Mouse (Mus musculus) forebrain, embryonic 13.5 days (tissue): Measurements from ENCODE around the gene Fkbp5. TPM values are rescaled to one million over a fixed set of nuclear protein-coding genes. Genes with fewer than 3 reads are reported as not detected.

ENCODE experiments used
- ATAC-seq: fragments of 200-750 bp; cut with Nextera tagmentation; 2 replicates; pipeline ENCODE4 v1.8.0; 2017
- H3K27ac ChIP-seq: fragments of 300-500 bp; sonication (generic); 2 replicates; pipeline ENCODE4 v1.5.1; 2015; ENCODE audit warnings: inconsistent platforms, mild to moderate bottlenecking, moderate library complexity
- H3K27me3 ChIP-seq: fragments of 300-500 bp; sonication (generic); 2 replicates; pipeline ENCODE4 v1.6.1; 2015; ENCODE audit warnings: mild to moderate bottlenecking, inconsistent platforms
- H3K36me3 ChIP-seq: fragments of 300-500 bp; sonication (generic); 2 replicates; pipeline ENCODE4 v1.6.1; 2015; ENCODE audit warnings: mild to moderate bottlenecking, inconsistent platforms; ENCODE audit not compliant: poor library complexity, severe bottlenecking
- H3K4me1 ChIP-seq: fragments of 300-500 bp; sonication (generic); 2 replicates; pipeline ENCODE4 v1.6.1; 2015; ENCODE audit warnings: inconsistent platforms
- H3K4me2 ChIP-seq: fragments of 300-500 bp; sonication (generic); 2 replicates; pipeline ENCODE4 v1.6.1; 2015; ENCODE audit warnings: inconsistent platforms, mild to moderate bottlenecking, moderate library complexity
- H3K4me3 ChIP-seq: fragments of 300-500 bp; sonication (generic); 2 replicates; pipeline ENCODE4 v1.5.1; 2015; ENCODE audit warnings: mild to moderate bottlenecking, inconsistent platforms
- H3K9ac ChIP-seq: fragments of 300-500 bp; sonication (generic); 2 replicates; pipeline ENCODE4 v1.6.1; 2015; ENCODE audit warnings: mild to moderate bottlenecking, inconsistent platforms
- H3K9me3 ChIP-seq: fragments of 300-500 bp; sonication (generic); replicated peaks from 2 replicates; pipeline ENCODE4 v1.6.1; 2016; ENCODE audit warnings: inconsistent platforms
- WGBS: fragments of 180-500 bp; shearing (Covaris S2); methylation state at CpG from one replicate; pipeline ENCODE4 v1.1.7; 2015; 5-methylcytosine and 5-hydroxymethylcytosine counted together
- polyA plus RNA-seq: library from polyadenylated mRNA; unstranded; fragments of >200 nt; fragmentation: Nextera tagmentation; extraction: Ambion mirVana; gene quantifications from 2 replicates; pipeline ENCODE4 v1.2.1, GENCODE M21; 2015

Fkbp5 gene
- polyA plus RNA-seq, 1 experiment from 2014 or later = 29.4 TPM

DNA sequence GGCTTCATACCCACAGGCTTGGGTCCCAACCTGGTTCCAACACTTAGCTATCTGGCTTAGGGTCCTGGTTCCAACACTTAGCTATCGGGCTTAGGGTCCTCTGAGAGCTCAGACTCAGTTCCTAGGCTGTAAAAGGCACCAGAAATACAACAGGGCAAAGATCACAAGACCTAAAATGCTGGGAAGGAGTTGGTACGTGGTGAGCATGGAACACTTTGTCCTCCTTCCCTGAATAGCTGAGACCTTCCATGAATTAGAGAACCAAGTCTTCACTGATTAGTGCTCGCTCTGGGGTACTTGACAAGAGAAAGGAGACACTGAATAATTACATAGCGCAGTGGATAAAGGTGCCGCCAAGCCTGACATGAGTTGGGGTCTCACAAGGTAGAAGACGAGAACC, 4.6 kb upstream of the Fkbp5 start:
- peak overlapping the region; percentile 77 for H3K4me3 ChIP-seq
- ATAC-seq = no peak
- H3K27me3 ChIP-seq = peaks cover 23% of the 10 kb centered on the region
- H3K27ac ChIP-seq = no peak overlapping the region
- H3K9me3 ChIP-seq = no peaks in the 10 kb centered on the region
- H3K36me3 ChIP-seq = no peaks in the 10 kb centered on the region
- 31% methylated on average over 6 of the region's 6 CpGs for WGBS
- H3K9ac ChIP-seq = peak overlapping the region; percentile 82; the same call in 1 of the 2 replicates
- peak overlapping the region; percentile 89 for H3K4me2 ChIP-seq
- peaks cover 36% of the 10 kb centered on the region for H3K4me1 ChIP-seq

GRCm38 (mm10) chr17:28521071-28521726, 3.9 kb upstream of the Fkbp5 start:
- peaks cover 36% of the 10 kb centered on the region for H3K4me1 ChIP-seq

DNA sequence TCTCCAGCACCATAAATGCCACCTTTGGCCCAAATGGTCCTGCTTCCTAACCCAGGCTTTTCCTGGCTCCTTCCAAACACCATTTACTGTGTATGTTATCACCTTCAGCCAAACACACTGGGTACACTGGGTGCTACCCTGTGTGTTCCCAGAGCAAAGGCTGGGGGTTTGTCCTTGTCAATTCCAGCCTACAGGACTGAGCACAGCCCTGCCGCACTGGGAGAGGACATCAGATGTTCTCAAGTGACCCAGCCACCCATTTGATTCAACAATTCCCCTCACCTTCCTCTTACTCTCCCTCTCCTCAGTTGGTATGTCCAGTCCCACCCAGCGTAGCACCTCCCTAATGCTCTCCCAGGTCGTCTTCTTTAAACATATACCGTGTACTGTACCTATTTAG, 3.2 kb upstream of the Fkbp5 start:
- Histone ChIP-seq H3K9me3 (no peaks in the 10 kb centered on the region), H3K4me1 (peaks cover 36% of the 10 kb centered on the region), H3K36me3 (no peaks in the 10 kb centered on the region), H3K4me2 (no peak overlapping the region), H3K4me3 (no peak overlapping the region), H3K9ac (no peak overlapping the region), H3K27me3 (peaks cover 23% of the 10 kb centered on the region), H3K27ac (no peak overlapping the region)
- 81% methylated on average over 4 of the region's 4 CpGs for WGBS
- no peak for ATAC-seq

More at GRCm38 (mm10) chr17:28521071-28521726, 3.9 kb upstream of the Fkbp5 start:
- no peak overlapping the region for H3K4me3 ChIP-seq
- peak overlapping the region; percentile 89; the same call in 1 of the 2 replicates for H3K4me2 ChIP-seq
- H3K27me3 ChIP-seq = peaks cover 23% of the 10 kb centered on the region
- H3K9ac ChIP-seq = no peak overlapping the region
- ATAC-seq = no peak
- no peaks in the 10 kb centered on the region for H3K36me3 ChIP-seq
- H3K27ac ChIP-seq = no peak overlapping the region
- no peaks in the 10 kb centered on the region for H3K9me3 ChIP-seq
- WGBS = 71% methylated on average over 5 of the region's 5 CpGs

DNA sequence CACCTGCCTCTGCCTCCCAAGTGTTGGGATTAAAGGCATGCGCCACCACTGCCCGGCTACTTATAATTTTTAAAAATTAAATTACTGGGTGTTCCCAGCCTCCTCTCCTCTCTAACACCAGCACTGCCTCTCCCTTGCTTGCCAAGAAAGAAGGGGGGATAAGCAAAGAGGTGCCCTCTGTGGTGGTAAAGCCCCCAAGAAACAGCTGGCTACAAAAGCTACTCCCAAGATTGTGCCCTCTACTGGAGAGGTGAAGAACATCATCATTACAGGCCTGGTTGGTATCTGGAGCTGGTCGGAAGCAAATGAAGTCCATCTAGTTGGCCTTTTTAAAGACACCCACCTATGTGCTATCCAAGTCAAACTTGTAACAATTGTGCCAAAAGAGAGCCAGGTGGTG, 2.5 kb upstream of the Fkbp5 start:
- Histone ChIP-seq H3K27me3 (peaks cover 25% of the 10 kb centered on the region), H3K4me2 (no peak overlapping the region), H3K4me1 (peaks cover 36% of the 10 kb centered on the region), H3K4me3 (no peak overlapping the region), H3K9me3 (no peaks in the 10 kb centered on the region), H3K36me3 (no peaks in the 10 kb centered on the region), H3K27ac (no peak overlapping the region), H3K9ac (no peak overlapping the region)
- WGBS = 94% methylated on average over 3 of the region's 3 CpGs
- no peak for ATAC-seq

GRCm38 (mm10) chr17:28518615-28519071, 1.3 kb upstream of the Fkbp5 start:
- Histone ChIP-seq H3K9ac (0 out of 2 replicates have a peak overlapping the region, but pooled peaks have one; percentile 64), H3K4me1 (peaks cover 33% of the 10 kb centered on the region), H3K27me3 (peaks cover 14% of the 10 kb centered on the region), H3K4me2 (peak overlapping the region; percentile 72), H3K27ac (no peak overlapping the region), H3K4me3 (peak overlapping the region; percentile 47), H3K36me3 (no peaks in the 10 kb centered on the region), H3K9me3 (no peaks in the 10 kb centered on the region)
- ATAC-seq = no peak
- 31% methylated on average over 8 of the region's 8 CpGs for WGBS

DNA sequence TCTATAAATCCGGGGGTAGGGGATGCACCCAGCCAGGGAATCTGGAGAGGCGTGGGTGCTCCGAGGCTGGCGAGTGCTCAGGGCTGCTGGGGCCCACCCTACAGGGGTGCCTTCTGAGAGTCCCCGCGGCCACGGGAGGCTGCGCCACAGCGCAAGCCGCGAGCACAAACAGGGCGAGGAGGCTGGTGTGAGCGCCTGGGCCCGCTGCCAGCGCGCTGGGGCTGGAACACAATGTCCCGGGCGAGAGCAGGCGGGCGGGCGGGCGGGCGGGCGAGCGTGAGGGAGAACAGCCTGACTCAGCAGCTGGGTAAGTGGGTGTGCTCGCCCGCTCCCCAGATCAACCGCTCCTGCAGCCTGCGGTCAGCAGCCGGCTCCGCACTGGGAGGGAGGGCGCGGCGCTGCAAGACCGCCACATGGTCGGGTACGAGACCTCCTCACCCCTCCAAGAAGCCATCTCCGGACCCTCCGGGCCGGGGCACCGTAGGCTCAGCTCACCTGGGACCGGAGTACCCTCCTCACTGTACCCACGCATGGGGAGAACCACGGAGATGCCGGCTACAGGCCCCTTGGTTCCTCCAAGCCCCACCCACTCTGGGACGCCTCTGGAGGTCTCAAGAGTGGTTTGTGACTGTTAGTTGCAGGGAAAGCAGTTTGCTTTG, 758 bp upstream of the Fkbp5 start:
- peak overlapping the region; percentile 79 for H3K27ac ChIP-seq
- ATAC-seq = peak; percentile 76
- peaks cover 28% of the 10 kb centered on the region for H3K4me1 ChIP-seq
- peak overlapping the region; percentile 47 for H3K4me3 ChIP-seq
- H3K4me2 ChIP-seq = peak overlapping the region; percentile 72
- H3K27me3 ChIP-seq = peaks cover 14% of the 10 kb centered on the region
- H3K36me3 ChIP-seq = no peaks in the 10 kb centered on the region
- under 1% methylated on average over 30 of the region's 46 CpGs for WGBS
- peak overlapping the region; percentile 64 for H3K9ac ChIP-seq
- no peaks in the 10 kb centered on the region for H3K9me3 ChIP-seq

- no peak for ATAC-seq
- H3K27me3 ChIP-seq = peaks cover 22% of the 10 kb centered on the region
- no peak overlapping the region for H3K4me3 ChIP-seq
- H3K27ac ChIP-seq = no peak overlapping the region
- 80% methylated on average over 4 of the region's 4 CpGs for WGBS
- no peaks in the 10 kb centered on the region for H3K36me3 ChIP-seq
- H3K9ac ChIP-seq = no peak overlapping the region
- peaks cover 23% of the 10 kb centered on the region for H3K4me1 ChIP-seq
- H3K4me2 ChIP-seq = peak overlapping the region; percentile 72
- H3K9me3 ChIP-seq = no peaks in the 10 kb centered on the region
Observed at GRCm38 (mm10) chr17:28516881-28517280, 446 bp downstream of the Fkbp5 start.

DNA sequence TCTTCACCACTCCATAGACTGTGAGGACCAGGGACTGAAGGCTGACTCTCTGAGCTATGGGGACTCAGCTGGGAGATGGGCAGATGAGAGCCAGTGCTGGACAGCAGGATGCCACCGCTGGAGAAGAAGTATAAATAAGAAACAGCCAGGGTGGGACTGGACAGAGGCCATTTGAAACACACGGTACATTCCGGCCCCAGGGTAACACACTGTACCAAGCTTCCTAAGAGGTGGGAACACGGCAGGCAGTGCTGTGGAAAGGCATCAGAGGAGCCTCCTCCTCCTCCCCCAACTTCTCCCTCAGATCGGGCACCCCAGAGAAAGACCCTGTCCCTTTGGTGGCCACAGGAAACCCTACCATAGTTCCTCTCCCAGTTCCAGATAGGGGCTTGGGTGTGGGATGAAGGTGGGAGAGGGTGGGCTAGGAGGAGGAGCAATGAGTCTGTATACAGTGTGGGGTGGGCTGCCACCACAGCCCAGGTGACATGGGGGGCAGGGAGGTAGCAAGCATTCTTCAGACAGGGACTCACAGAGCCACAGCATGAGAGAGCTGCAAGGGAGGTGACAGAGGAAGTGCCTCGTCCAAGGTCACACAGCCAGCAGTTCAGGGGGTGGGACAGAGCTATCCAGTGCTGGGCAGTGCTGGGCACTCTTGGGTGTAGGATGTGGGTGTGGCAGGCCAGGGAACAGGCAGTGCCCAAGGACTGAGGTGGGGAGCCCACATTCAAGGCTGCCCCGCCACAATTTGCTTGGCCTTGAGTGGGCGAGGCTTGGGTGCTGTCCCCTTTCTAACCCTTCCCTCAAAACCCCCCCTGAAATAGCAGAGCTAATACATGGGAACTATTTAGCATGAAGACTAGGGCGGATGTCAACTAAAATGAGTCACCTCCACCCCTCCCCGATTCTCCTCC, 1.6 kb downstream of the Fkbp5 start:
- WGBS = 76% methylated on average over 10 of the region's 10 CpGs
- Histone ChIP-seq H3K36me3 (no peaks in the 10 kb centered on the region), H3K9me3 (no peaks in the 10 kb centered on the region), H3K4me3 (no peak overlapping the region), H3K4me1 (peaks cover 26% of the 10 kb centered on the region), H3K9ac (no peak overlapping the region), H3K27me3 (peaks cover 22% of the 10 kb centered on the region), H3K27ac (no peak overlapping the region), H3K4me2 (no peak overlapping the region)
- ATAC-seq = no peak

- no peak overlapping the region for H3K4me2 ChIP-seq
- H3K9ac ChIP-seq = no peak overlapping the region
- peaks cover 30% of the 10 kb centered on the region for H3K4me1 ChIP-seq
- H3K27me3 ChIP-seq = peaks cover 24% of the 10 kb centered on the region
- 75% methylated on average over 5 of the region's 5 CpGs for WGBS
- no peak for ATAC-seq
- H3K9me3 ChIP-seq = no peaks in the 10 kb centered on the region
- H3K36me3 ChIP-seq = no peaks in the 10 kb centered on the region
- H3K27ac ChIP-seq = no peak overlapping the region
- no peak overlapping the region for H3K4me3 ChIP-seq
Observed at GRCm38 (mm10) chr17:28514555-28514954, 2.8 kb downstream of the Fkbp5 start.

GRCm38 (mm10) chr17:28513844-28514243, 3.5 kb downstream of the Fkbp5 start:
- H3K9me3 ChIP-seq = no peaks in the 10 kb centered on the region
- H3K4me3 ChIP-seq = no peak overlapping the region
- no peak overlapping the region for H3K9ac ChIP-seq
- peaks cover 24% of the 10 kb centered on the region for H3K27me3 ChIP-seq
- no peak overlapping the region for H3K4me2 ChIP-seq
- no peak for ATAC-seq
- no peak overlapping the region for H3K27ac ChIP-seq
- H3K4me1 ChIP-seq = peaks cover 27% of the 10 kb centered on the region
- no peaks in the 10 kb centered on the region for H3K36me3 ChIP-seq
- 65% methylated on average over 7 of the region's 7 CpGs for WGBS

GRCm38 (mm10) chr17:28513337-28513736, 4.0 kb downstream of the Fkbp5 start:
- H3K27me3 ChIP-seq = peaks cover 24% of the 10 kb centered on the region
- ATAC-seq = no peak

DNA sequence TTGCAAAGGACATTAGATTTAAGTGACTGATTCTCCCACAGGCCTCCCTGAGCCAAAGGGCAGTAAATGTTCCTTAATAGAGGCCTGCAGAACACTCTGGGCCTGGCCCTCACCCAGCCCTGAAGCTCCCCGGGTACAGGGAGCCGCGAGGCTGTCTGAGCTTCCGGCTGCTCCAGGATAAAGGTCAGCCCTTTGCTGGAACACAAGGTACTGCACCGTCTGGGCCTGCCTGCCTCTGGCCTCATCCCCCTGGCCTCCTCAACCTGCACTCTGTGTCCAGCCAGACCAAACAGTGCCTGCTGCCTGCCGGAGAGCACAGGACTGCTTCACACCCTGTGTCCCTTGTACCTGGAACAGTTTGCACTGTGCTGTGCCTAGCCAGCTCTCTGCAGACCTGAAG, 4.6 kb downstream of the Fkbp5 start:
- 57% methylated on average over 6 of the region's 6 CpGs for WGBS

More at GRCm38 (mm10) chr17:28513337-28513736, 4.0 kb downstream of the Fkbp5 start:
- H3K4me1 ChIP-seq = peaks cover 22% of the 10 kb centered on the region
- H3K9me3 ChIP-seq = no peaks in the 10 kb centered on the region
- H3K9ac ChIP-seq = no peak overlapping the region
- H3K4me2 ChIP-seq = no peak overlapping the region
- no peaks in the 10 kb centered on the region for H3K36me3 ChIP-seq
- WGBS = 81% methylated on average over 1 of the region's 1 CpGs
- H3K27ac ChIP-seq = no peak overlapping the region
- H3K4me3 ChIP-seq = no peak overlapping the region

More for the DNA sequence above, 4.6 kb downstream of the Fkbp5 start:
- Histone ChIP-seq H3K36me3 (no peaks in the 10 kb centered on the region), H3K27me3 (peaks cover 24% of the 10 kb centered on the region), H3K9ac (no peak overlapping the region), H3K27ac (no peak overlapping the region), H3K4me2 (no peak overlapping the region), H3K9me3 (no peaks in the 10 kb centered on the region), H3K4me1 (peaks cover 17% of the 10 kb centered on the region), H3K4me3 (no peak overlapping the region)
- ATAC-seq = no peak
